Mouse (Mus musculus): ENCODE measurements at regions not wholly inside any gene's neighbourhood (a gene's known extent, or its start where the extent isn't known, plus 50 kb on each side); places are given as distances from the start of the nearest gene placed in this dataset.
"Not testable (repeated sequence)": the region's sequence is repeated elsewhere in the genome, so short reads cannot be mapped to it uniquely, and the experiment has no call there.

GRCm38 (mm10) chr14:86599511-86599910, 541.5 kb downstream of the Diaph3 start:
- Histone ChIP-seq H3K4me3 (no peak overlapping the region), H3K27me3 (ENCODE audit: control insufficient read depth, insufficient read depth, insufficient read length) (no peaks in the 10 kb centered on the region), H3K4me2 (ENCODE audit: low read depth) (no peak overlapping the region), H3K79me2 (ENCODE audit: control insufficient read depth, insufficient read depth) (no peaks in the 10 kb centered on the region), H3ac (ENCODE audit: control insufficient read depth, insufficient read length) (no peak overlapping the region), H3K36me3 (ENCODE audit: control insufficient read depth, insufficient read depth) (no peaks in the 10 kb centered on the region)
- no peak for TF ChIP-seq REST (IDR thresholded peaks at IDR 0.05; ENCODE audit: insufficient read depth, insufficient read length)
- TF ChIP-seq MYOG (IDR thresholded peaks at IDR 0.05; ENCODE audit: control insufficient read depth in 1 of 3, insufficient read depth in 1 of 3, insufficient read length in 2 of 3, low read depth in 2 of 3), result no peak
- no peak for TF ChIP-seq POLR2AphosphoS2 (IDR thresholded peaks at IDR 0.05; ENCODE audit: insufficient read length, low read depth)
- TF ChIP-seq MYOD1 (IDR thresholded peaks at IDR 0.05; ENCODE audit: control insufficient read depth in 1 of 3, insufficient read length in 2 of 3, low read depth in 2 of 3), result no peak
- no peak for TF ChIP-seq POLR2A (IDR thresholded peaks at IDR 0.05; ENCODE audit: insufficient read length, low read depth)
- no peak for TF ChIP-seq TCF3 (IDR thresholded peaks at IDR 0.05; ENCODE audit: insufficient read length, low read depth)
- TF ChIP-seq E2F4 (IDR thresholded peaks at IDR 0.05; ENCODE audit: insufficient read depth), result no peak
- no peak for TF ChIP-seq CEBPB (IDR thresholded peaks at IDR 0.05; ENCODE audit: insufficient read depth, poor library complexity, severe bottlenecking)
- no peak for TF ChIP-seq TCF12 (IDR thresholded peaks at IDR 0.05; ENCODE audit: insufficient read depth, poor library complexity, severe bottlenecking)
- TF ChIP-seq USF1 (IDR thresholded peaks at IDR 0.05; ENCODE audit: low read depth), result no peak
- no peak for TF ChIP-seq SRF (IDR thresholded peaks at IDR 0.05; ENCODE audit: control insufficient read depth, insufficient read length, low read depth)
- TF ChIP-seq MAX (IDR thresholded peaks at IDR 0.05; ENCODE audit: low read depth), result no peak

- TF ChIP-seq CEBPB (IDR thresholded peaks at IDR 0.05; ENCODE audit: insufficient read depth, poor library complexity, severe bottlenecking), result no peak
- no peak for TF ChIP-seq E2F4 (IDR thresholded peaks at IDR 0.05; ENCODE audit: insufficient read depth)
- TF ChIP-seq POLR2A (IDR thresholded peaks at IDR 0.05; ENCODE audit: insufficient read length, low read depth), result no peak
- TF ChIP-seq REST (IDR thresholded peaks at IDR 0.05; ENCODE audit: insufficient read depth, insufficient read length), result no peak
- no peak for TF ChIP-seq MYOD1 (IDR thresholded peaks at IDR 0.05; ENCODE audit: control insufficient read depth in 1 of 3, insufficient read length in 2 of 3, low read depth in 2 of 3)
- TF ChIP-seq POLR2AphosphoS2 (IDR thresholded peaks at IDR 0.05; ENCODE audit: insufficient read length, low read depth), result no peak
- no peak for TF ChIP-seq USF1 (IDR thresholded peaks at IDR 0.05; ENCODE audit: low read depth)
- no peak for TF ChIP-seq TCF12 (IDR thresholded peaks at IDR 0.05; ENCODE audit: insufficient read depth, poor library complexity, severe bottlenecking)
- TF ChIP-seq MYOG (IDR thresholded peaks at IDR 0.05; ENCODE audit: control insufficient read depth in 1 of 3, insufficient read depth in 1 of 3, insufficient read length in 2 of 3, low read depth in 2 of 3), result no peak
- TF ChIP-seq MAX (IDR thresholded peaks at IDR 0.05; ENCODE audit: low read depth), result no peak
- TF ChIP-seq TCF3 (IDR thresholded peaks at IDR 0.05; ENCODE audit: insufficient read length, low read depth), result no peak
- no peak for TF ChIP-seq SRF (IDR thresholded peaks at IDR 0.05; ENCODE audit: control insufficient read depth, insufficient read length, low read depth)
- Histone ChIP-seq H3K79me2 (ENCODE audit: control insufficient read depth, insufficient read depth) (no peaks in the 10 kb centered on the region), H3K4me3 (no peak overlapping the region), H3K36me3 (ENCODE audit: control insufficient read depth, insufficient read depth) (no peaks in the 10 kb centered on the region), H3K4me2 (ENCODE audit: low read depth) (no peak overlapping the region), H3ac (ENCODE audit: control insufficient read depth, insufficient read length) (no peak overlapping the region), H3K27me3 (ENCODE audit: control insufficient read depth, insufficient read depth, insufficient read length) (no peaks in the 10 kb centered on the region)
Measured at GRCm38 (mm10) chr14:86588525-86588924, 552.5 kb downstream of the Diaph3 start.

- TF ChIP-seq MYOD1 (IDR thresholded peaks at IDR 0.05; ENCODE audit: control insufficient read depth in 1 of 3, insufficient read length in 2 of 3, low read depth in 2 of 3) (peak in 2 of 3 experiments; percentile 56 to 58), MYOG (IDR thresholded peaks at IDR 0.05; ENCODE audit: control insufficient read depth in 1 of 3, insufficient read depth in 1 of 3, insufficient read length in 2 of 3, low read depth in 2 of 3) (peak in 2 of 3 experiments; percentile 22 to 49), TCF12 (IDR thresholded peaks at IDR 0.05; ENCODE audit: insufficient read depth, poor library complexity, severe bottlenecking) (peak; percentile 41)
Measured at GRCm38 (mm10) chr14:86585959-86586358, 555.1 kb downstream of the Diaph3 start.

GRCm38 (mm10) chr14:86562728-86563127, 578.3 kb downstream of the Diaph3 start:
- no peak overlapping the region for H3K4me2 ChIP-seq (ENCODE audit: low read depth)
- no peak overlapping the region for H3ac ChIP-seq (ENCODE audit: control insufficient read depth, insufficient read length)
- H3K79me2 ChIP-seq (ENCODE audit: control insufficient read depth, insufficient read depth), result no peaks in the 10 kb centered on the region
- H3K27me3 ChIP-seq (ENCODE audit: control insufficient read depth, insufficient read depth, insufficient read length), result no peaks in the 10 kb centered on the region
- H3K4me3 ChIP-seq, result no peak overlapping the region
- no peak for TF ChIP-seq TCF12 (IDR thresholded peaks at IDR 0.05; ENCODE audit: insufficient read depth, poor library complexity, severe bottlenecking)
- TF ChIP-seq TCF3 (IDR thresholded peaks at IDR 0.05; ENCODE audit: insufficient read length, low read depth), result no peak
- TF ChIP-seq USF1 (IDR thresholded peaks at IDR 0.05; ENCODE audit: low read depth), result no peak
- no peak for TF ChIP-seq SRF (IDR thresholded peaks at IDR 0.05; ENCODE audit: control insufficient read depth, insufficient read length, low read depth)
- TF ChIP-seq CEBPB (IDR thresholded peaks at IDR 0.05; ENCODE audit: insufficient read depth, poor library complexity, severe bottlenecking), result no peak
- no peak for TF ChIP-seq MYOD1 (IDR thresholded peaks at IDR 0.05; ENCODE audit: control insufficient read depth in 1 of 3, insufficient read length in 2 of 3, low read depth in 2 of 3)
- TF ChIP-seq REST (IDR thresholded peaks at IDR 0.05; ENCODE audit: insufficient read depth, insufficient read length), result no peak
- TF ChIP-seq MYOG (IDR thresholded peaks at IDR 0.05; ENCODE audit: control insufficient read depth in 1 of 3, insufficient read depth in 1 of 3, insufficient read length in 2 of 3, low read depth in 2 of 3), result no peak
- TF ChIP-seq POLR2A (IDR thresholded peaks at IDR 0.05; ENCODE audit: insufficient read length, low read depth), result no peak
- no peak for TF ChIP-seq POLR2AphosphoS2 (IDR thresholded peaks at IDR 0.05; ENCODE audit: insufficient read length, low read depth)
- no peak for TF ChIP-seq MAX (IDR thresholded peaks at IDR 0.05; ENCODE audit: low read depth)
- no peak for TF ChIP-seq E2F4 (IDR thresholded peaks at IDR 0.05; ENCODE audit: insufficient read depth)
- H3K36me3 ChIP-seq (ENCODE audit: control insufficient read depth, insufficient read depth), result no peaks in the 10 kb centered on the region

More at GRCm38 (mm10) chr14:86585959-86586358, 555.1 kb downstream of the Diaph3 start:
- not testable (repeated sequence) for H3ac ChIP-seq (ENCODE audit: control insufficient read depth, insufficient read length); H3K27me3 ChIP-seq (ENCODE audit: control insufficient read depth, insufficient read depth, insufficient read length); H3K4me3 ChIP-seq; H3K79me2 ChIP-seq (ENCODE audit: control insufficient read depth, insufficient read depth); H3K36me3 ChIP-seq (ENCODE audit: control insufficient read depth, insufficient read depth)
- H3K4me2 ChIP-seq (ENCODE audit: low read depth), result peak overlapping the region; percentile 24

GRCm38 (mm10) chr14:86537992-86538391, 603.0 kb downstream of the Diaph3 start:
- no peaks in the 10 kb centered on the region for H3K36me3 ChIP-seq (ENCODE audit: control insufficient read depth, insufficient read depth)
- H3K4me2 ChIP-seq (ENCODE audit: low read depth), result no peak overlapping the region
- H3K27me3 ChIP-seq (ENCODE audit: control insufficient read depth, insufficient read depth, insufficient read length), result no peaks in the 10 kb centered on the region
- TF ChIP-seq MAX (IDR thresholded peaks at IDR 0.05; ENCODE audit: low read depth) (no peak), MYOD1 (IDR thresholded peaks at IDR 0.05; ENCODE audit: control insufficient read depth in 1 of 3, insufficient read length in 2 of 3, low read depth in 2 of 3) (no peak), REST (IDR thresholded peaks at IDR 0.05; ENCODE audit: insufficient read depth, insufficient read length) (no peak), POLR2AphosphoS2 (IDR thresholded peaks at IDR 0.05; ENCODE audit: insufficient read length, low read depth) (no peak), TCF3 (IDR thresholded peaks at IDR 0.05; ENCODE audit: insufficient read length, low read depth) (no peak), SRF (IDR thresholded peaks at IDR 0.05; ENCODE audit: control insufficient read depth, insufficient read length, low read depth) (no peak), TCF12 (IDR thresholded peaks at IDR 0.05; ENCODE audit: insufficient read depth, poor library complexity, severe bottlenecking) (no peak), MYOG (IDR thresholded peaks at IDR 0.05; ENCODE audit: control insufficient read depth in 1 of 3, insufficient read depth in 1 of 3, insufficient read length in 2 of 3, low read depth in 2 of 3) (no peak)
- H3K4me3 ChIP-seq, result no peak overlapping the region
- no peak overlapping the region for H3ac ChIP-seq (ENCODE audit: control insufficient read depth, insufficient read length)
- no peaks in the 10 kb centered on the region for H3K79me2 ChIP-seq (ENCODE audit: control insufficient read depth, insufficient read depth)

All from myocyte (in vitro differentiated cells).